Mouse (Mus musculus) kidney, adult 11 months (tissue): ENCODE results near the gene Pum1.

Experiments
- DNase-seq: peaks from one replicate; pipeline ENCODE4 v3.0.0; 2022

Gene Pum1

DNA sequence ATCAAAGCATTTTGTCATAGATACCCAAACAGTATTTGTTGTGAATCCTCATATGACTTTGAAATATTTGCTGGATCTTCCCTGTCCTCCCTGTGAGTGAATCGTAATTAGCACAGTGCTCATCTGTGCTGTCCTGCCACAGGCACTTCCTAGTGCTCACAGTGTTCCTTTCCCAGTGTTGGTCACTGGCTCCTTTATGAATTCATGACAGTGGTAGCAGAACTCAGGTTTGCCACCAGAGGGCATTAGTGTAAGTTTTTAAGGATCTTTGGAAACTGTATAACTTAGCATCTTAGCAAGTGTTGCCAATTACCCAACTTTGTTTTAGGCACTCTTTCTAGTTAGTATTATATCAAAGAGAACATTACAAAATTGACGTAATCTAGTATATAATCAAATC is 75.4 kb downstream of the Pum1 start:
- DNase-seq: peak; percentile 48

DNA sequence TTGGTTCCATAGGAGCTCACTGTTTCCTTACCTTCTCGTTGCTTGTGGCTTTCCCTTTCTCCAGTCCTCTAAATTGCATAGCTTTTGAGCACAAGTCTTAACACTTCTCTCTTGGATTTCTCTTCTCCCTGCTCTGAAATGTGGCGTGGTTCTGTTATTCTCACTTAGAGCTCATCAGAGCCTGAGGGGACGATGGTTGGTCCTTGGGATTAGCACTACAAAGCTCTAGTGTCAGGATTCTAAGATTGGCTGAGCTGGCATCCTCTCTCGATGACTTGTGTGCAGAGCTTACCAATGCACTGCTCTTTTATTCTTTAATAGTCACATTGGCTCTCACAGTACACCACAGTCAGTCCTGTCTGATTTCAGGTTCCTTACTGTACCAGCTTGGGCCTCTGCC is 80.9 kb downstream of the Pum1 start:
- no peak for DNase-seq

DNA sequence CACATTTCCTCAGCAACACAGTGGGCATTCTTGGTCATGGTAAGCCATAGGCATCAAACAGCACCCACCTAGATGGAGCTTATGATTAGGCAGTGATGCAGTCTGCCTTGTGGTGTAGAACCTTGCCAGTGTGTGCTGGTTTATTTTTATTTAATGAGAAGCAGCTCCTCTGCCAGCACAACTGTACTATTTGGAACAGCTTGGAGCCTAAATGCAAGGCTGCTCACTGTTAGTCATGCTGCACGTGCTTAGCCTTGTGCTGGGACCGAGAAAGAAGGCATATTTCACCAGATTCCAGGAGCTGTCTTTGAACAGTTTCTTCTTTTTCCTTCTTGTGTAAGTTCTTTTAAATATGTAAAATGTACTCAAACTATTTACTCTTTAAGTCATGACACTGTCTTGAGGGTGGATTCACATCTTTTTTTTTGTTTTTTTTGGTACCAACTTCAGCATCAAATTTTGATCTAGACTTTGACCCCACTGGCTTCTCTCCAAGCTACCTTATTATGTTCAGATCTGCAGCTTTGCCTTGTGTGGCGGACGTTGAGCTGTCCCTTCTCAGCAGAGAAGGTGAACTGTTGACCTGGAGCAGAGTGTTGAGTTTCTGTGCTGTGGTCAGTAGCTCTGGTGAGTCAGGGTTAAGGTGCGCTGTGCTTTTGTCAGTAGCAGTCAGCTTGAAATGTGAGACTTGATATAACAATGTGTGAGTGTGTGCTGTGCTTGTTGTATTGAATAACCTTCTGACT is 82.6 kb downstream of the Pum1 start:
- peak; percentile 69 for DNase-seq

DNA sequence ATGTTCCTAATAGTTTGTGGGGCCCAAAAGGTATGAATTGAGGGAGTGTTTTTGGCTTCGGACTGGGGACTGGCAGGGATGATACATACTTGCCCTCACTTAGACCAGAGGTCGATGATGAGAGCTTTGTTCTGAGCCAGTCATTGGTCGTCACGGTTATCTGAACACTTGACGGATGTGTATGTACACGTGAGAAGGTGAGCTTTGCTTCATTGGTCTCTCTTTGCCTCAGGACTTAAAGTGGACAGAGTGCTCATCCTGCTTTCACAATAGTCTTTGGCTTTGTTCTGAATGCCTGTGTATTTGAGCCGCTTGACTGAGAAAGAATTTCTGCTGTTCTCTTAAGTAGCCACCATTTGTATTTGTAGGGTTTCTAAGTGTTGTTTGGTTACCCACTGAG is 86.4 kb downstream of the Pum1 start:
- DNase-seq: peak; percentile 69

GRCm38 (mm10) chr4:130751966-130752365 is 88.8 kb downstream of the Pum1 start:
- DNase-seq: no peak

GRCm38 (mm10) chr4:130752591-130752990 is 89.5 kb downstream of the Pum1 start:
- no peak for DNase-seq

DNA sequence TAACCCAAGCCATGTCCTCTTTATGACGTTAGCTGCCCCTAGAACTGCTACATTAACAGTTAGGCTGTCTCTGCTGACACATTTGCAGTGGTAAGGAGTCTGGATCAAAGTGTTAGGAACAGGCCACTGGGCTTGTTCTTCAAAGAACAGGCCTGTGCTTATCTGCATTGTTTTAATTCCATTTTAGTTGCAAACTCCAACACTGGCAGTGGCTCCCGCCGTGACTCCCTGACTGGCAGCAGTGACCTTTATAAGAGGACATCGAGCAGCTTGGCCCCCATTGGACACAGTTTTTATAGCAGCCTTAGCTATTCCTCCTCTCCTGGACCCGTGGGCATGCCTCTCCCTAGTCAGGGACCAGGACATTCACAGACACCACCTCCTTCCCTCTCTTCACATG is 90.6 kb downstream of the Pum1 start:
- no peak for DNase-seq

GRCm38 (mm10) chr4:130754776-130755175 is 91.7 kb downstream of the Pum1 start:
- DNase-seq: no peak

GRCm38 (mm10) chr4:130759875-130760274 is 96.8 kb downstream of the Pum1 start:
- DNase-seq: no peak

- no peak for DNase-seq
These were observed 98.7 kb downstream of the Pum1 start for GRCm38 (mm10) chr4:130761809-130762208.

DNA sequence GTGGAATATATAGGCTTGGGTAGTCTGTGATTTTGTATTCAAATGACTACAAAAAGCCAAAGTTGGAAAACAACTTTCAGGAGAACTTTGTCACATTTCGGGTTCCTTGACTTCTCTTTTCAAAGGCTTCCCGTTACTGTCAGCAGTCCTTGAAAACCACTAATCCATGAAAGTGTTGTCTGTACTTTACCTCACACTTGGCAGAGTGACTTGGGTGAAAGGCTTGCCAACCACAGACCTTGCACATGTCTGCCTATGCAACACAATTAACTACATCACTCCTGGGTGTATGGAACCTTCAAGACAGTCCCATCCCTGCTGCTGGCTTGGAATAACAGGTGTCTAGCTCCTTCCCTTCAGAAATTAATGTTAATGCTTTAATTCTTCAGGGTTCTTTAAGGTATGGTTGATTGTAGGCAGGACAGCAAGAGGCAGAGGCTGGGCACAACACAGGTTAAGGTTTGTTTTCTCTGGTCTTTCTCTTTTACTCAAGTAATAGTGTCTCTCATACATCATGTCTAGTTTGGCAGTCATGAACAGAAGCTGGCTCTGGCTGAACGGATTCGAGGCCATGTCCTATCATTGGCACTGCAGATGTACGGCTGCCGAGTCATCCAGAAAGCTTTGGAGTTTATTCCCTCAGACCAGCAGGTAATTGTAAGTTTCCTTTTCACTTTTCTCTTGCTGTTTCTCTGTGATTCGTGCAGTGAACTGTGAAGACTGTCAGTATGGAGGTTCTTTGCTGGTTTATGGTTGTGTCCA is 102.5 kb downstream of the Pum1 start:
- DNase-seq: peak; percentile 33

GRCm38 (mm10) chr4:130766387-130766786 is 103.3 kb downstream of the Pum1 start:
- DNase-seq: no peak

- no peak for DNase-seq
These were observed 103.8 kb downstream of the Pum1 start for GRCm38 (mm10) chr4:130766926-130767325.

- DNase-seq: no peak
These were observed 110.8 kb downstream of the Pum1 start for GRCm38 (mm10) chr4:130773899-130774298.

DNA sequence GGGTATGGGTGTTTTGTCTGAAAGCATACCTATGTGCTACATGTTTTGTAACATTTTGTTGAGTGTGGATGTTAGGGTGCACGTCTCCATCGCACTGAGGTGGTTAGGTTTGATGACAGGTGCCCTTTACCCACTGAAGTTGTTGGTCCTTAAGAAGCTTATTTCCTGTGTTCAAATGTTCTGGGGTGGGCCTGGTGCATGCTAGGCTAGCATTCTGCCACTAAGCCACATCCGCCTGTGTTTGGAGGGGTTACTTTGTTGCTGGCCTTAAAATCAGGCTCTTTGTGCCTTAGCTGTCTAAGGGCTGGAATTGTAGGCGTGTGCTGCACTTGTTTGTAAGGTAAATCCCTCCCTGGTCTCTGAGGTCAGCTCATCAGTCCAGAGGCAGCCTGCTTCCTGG is 111.7 kb downstream of the Pum1 start:
- no peak for DNase-seq

DNA sequence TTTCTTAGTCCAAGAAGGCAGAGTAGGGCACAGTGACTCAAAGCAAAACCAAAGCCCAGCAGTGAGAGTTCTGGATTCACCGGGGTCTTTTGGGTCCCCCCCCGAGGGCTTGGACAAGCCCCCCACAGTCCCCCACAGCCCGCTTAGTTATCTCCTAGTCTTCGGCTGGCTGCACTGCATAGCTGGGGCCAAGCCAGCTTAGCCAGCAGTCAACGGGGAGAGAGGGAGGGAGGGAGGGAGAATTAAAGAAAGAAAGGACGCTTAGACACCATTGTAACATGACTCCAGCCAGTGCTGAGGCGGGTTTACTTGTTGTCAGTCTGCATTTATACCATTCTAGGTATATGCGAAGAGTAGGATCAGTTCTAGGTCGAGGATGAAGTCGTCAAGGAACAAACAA is 114.5 kb downstream of the Pum1 start:
- no peak for DNase-seq

DNA sequence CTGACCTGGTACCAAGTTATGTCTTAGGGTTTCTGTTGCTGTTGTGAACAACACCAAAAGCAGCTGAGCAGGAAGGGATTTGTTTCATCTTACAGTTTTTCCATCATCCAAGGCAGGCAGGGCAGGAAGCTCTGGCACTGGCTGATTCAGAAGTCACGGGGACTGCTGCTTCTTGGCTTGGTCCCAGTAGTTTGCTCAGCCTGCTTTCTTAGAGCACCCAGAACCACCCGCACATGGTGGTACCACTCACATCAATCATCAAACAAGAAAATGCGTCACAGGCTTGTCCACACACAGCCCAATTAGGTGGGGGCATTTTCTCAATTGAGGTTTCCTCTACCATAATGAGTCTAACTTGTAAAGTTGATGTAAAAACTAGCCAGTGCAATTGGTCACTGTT is 115.9 kb downstream of the Pum1 start:
- DNase-seq: no peak

DNA sequence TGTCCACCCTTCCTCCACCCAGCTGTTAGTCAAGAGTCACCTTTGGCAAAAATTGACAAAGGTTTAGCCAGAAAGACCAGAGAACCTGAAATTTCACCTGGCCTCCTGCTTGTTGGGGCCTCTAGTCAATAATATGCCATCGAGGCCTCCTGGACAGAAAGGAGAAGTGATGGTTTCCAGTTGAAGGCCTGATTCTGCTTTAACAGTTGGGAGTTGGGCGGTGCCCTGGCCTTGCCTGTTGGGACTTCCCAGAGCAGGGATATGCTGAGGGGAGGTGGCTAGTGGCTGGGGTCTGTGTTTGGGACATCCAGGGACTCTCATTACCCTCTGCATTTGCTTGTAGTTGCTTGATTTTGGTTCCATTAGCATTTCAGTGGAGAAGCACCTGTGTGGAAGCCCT is 119.4 kb downstream of the Pum1 start:
- DNase-seq: no peak

- DNase-seq: no peak
These were observed 121.6 kb downstream of the Pum1 start for GRCm38 (mm10) chr4:130784755-130785154.

DNA sequence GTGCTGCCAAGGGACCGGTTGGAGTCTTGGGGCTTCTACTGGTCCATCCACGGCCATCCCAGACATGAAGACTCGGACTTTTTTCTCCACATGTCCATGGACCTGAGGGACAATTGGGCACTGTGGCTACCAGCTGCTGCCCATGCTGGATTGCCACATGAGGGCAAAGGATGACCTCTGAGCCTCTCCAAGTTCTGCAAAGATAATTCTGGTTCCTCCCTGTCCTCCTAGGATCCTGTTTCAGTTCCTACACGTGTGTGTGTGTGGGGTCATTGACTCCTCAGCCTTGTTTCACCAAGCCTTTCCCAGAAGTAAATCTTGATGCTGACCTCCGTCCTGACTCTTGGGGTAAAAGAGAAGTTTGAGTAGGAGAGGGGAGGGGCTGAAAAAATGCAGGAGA is 124.4 kb downstream of the Pum1 start:
- DNase-seq: no peak

- DNase-seq: peak; percentile 70
These were observed 127.1 kb downstream of the Pum1 start for GRCm38 (mm10) chr4:130790180-130790579.

DNA sequence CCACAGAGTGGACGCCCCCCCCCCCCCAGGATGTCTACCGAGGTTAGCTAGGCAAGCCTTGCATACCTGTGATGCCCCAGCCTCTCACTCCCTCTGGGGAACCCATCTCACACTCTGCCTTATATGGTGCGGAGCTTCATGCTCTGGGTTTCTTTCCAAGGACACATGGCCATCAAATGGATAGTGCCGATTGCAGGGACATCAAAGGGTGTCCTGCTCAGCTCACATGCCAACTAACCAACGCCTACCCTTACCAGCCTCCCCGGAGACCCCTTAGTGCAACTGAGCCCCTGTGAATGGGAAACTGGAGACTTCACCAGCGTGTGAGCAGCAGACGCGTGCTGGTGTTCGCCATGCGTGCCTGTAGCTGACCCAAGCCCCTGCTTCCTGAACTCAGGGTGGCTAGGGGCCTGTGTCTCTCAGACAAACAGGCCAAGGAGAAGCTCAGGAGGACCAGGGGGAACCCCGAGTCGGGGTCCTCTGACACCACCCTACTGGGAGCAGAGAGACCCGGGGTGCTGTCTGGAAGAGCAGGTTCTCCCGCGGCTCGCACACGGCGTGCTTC is 128.8 kb downstream of the Pum1 start:
- DNase-seq: no peak

DNA sequence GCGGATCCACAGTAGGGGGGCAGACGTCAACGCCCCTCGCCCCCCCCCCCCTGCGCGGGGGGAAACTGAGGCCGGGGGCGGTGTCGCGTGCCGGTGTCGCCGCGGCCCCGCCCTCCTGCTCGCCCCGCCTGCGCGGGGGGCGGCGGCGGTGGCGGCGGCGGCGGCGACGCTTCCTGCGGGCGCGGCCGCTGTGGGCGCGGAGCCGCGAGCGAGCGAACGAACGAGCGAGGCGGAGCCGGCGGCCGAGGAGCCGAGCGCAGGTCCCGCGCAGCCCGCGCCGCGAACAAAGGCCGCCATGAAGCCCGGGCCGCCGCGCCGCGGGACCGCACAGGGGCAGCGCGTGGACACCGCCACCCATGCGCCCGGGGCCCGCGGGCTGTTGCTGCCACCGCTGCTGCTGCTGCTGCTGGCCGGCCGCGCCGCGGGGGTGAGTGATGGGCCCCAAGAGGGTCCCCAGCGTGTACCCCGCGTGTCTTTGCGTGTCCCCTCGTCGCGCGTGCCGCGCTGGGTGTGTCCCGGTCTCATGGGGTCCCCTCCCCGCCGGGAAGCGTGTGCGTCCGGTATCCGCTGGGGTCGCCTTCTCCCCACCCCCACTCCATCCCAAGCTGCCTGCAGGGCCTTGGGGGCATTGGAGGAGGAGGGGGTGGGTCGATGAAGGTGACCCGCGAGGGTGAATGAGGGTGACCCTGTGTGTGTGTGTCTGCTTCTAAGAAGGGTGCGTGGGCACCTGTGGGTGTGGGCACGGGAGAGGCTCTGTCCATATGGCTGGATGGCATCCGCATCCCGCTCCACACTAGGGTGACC is 129.5 kb downstream of the Pum1 start, which contains the start of gene Sdc3:
Gene Sdc3 (plus strand): TSS at position 162 of the 804 bp plus-strand sequence.
- DNase-seq: no peak
